Mouse (Mus musculus): ENCODE results near the gene Sgms1.

GRCm38 (mm10) chr19:32237173-32237583 is 152.3 kb downstream of the Sgms1 start:
- TF ChIP-seq CTCF (IDR thresholded peaks at IDR 0.05; ENCODE audit: low read depth, low read length): no peak
- TF ChIP-seq POLR2A (IDR thresholded peaks at IDR 0.05; ENCODE audit: borderline replicate concordance, low read depth, low read length): no peak
